Mouse (Mus musculus): Measurements from ENCODE around the gene Fhod1. TPM values are rescaled to one million over a fixed set of nuclear protein-coding genes. Genes with fewer than 3 reads are reported as not detected.

The Fhod1 gene
- polyA plus RNA-seq, 1 experiment from 2014 or later, result 0.81 TPM

GRCm38 (mm10) chr8:105288958-105289732 lies 58.6 kb downstream of the Fhod1 start:
- ATAC-seq, result peak; percentile 91
- H3K27ac ChIP-seq, result peak overlapping the region; percentile 84
- peaks cover 11% of the 10 kb centered on the region for H3K27me3 ChIP-seq
- H3K9me3 ChIP-seq (replicated peaks), result no peaks in the 10 kb centered on the region
- peak overlapping the region; percentile 65 for H3K9ac ChIP-seq
- peak overlapping the region; percentile 50 for H3K4me3 ChIP-seq
- peaks cover 14% of the 10 kb centered on the region for H3K36me3 ChIP-seq (ENCODE audit: poor library complexity, severe bottlenecking)
- peak overlapping the region; percentile 70 for H3K4me2 ChIP-seq
- H3K4me1 ChIP-seq, result peaks cover 52% of the 10 kb centered on the region
- under 1% methylated on average over 53 of the region's 53 CpGs for WGBS

- no peak for ATAC-seq
- Histone ChIP-seq H3K9me3 (replicated peaks) (no peaks in the 10 kb centered on the region), H3K4me1 (peaks cover 52% of the 10 kb centered on the region), H3K9ac (peak overlapping the region; percentile 41; the same call in 1 of the 2 replicates), H3K27me3 (peaks cover 11% of the 10 kb centered on the region), H3K4me3 (peak overlapping the region; percentile 50), H3K27ac (no peak overlapping the region), H3K36me3 (ENCODE audit: poor library complexity, severe bottlenecking) (peaks cover 21% of the 10 kb centered on the region), H3K4me2 (peak overlapping the region; percentile 70)
- WGBS, result 89% methylated on average over 5 of the region's 5 CpGs
Observed at GRCm38 (mm10) chr8:105288231-105288630, 59.5 kb downstream of the Fhod1 start.

- peak overlapping the region; percentile 70 for H3K4me2 ChIP-seq
- peaks cover 35% of the 10 kb centered on the region for H3K36me3 ChIP-seq (ENCODE audit: poor library complexity, severe bottlenecking)
- H3K27me3 ChIP-seq, result peaks cover 11% of the 10 kb centered on the region
- H3K4me1 ChIP-seq, result peaks cover 52% of the 10 kb centered on the region
- 85% methylated on average over 4 of the region's 4 CpGs for WGBS
- no peak overlapping the region for H3K27ac ChIP-seq
- no peak overlapping the region for H3K4me3 ChIP-seq
- no peak for ATAC-seq
- no peaks in the 10 kb centered on the region for H3K9me3 ChIP-seq (replicated peaks)
- H3K9ac ChIP-seq, result peak overlapping the region; percentile 10; the same call in 1 of the 2 replicates
Observed at GRCm38 (mm10) chr8:105286907-105287306, 60.8 kb downstream of the Fhod1 start.

- Histone ChIP-seq H3K9me3 (replicated peaks) (no peaks in the 10 kb centered on the region), H3K4me1 (peaks cover 45% of the 10 kb centered on the region), H3K27ac (no peak overlapping the region), H3K9ac (no peak overlapping the region), H3K4me3 (no peak overlapping the region), H3K36me3 (ENCODE audit: poor library complexity, severe bottlenecking) (peaks cover 42% of the 10 kb centered on the region), H3K27me3 (peaks cover 8% of the 10 kb centered on the region), H3K4me2 (no peak overlapping the region)
- ATAC-seq, result no peak
- WGBS, result 47% methylated on average over 12 of the region's 12 CpGs
Observed at GRCm38 (mm10) chr8:105285514-105285913, 62.2 kb downstream of the Fhod1 start.

- H3K27ac ChIP-seq, result no peak overlapping the region
- H3K9me3 ChIP-seq (replicated peaks), result no peaks in the 10 kb centered on the region
- ATAC-seq, result 0 out of 2 replicates have a peak, but pooled peaks have one; percentile 14
- no peak overlapping the region for H3K4me3 ChIP-seq
- H3K4me2 ChIP-seq, result no peak overlapping the region
- peaks cover 49% of the 10 kb centered on the region for H3K36me3 ChIP-seq (ENCODE audit: poor library complexity, severe bottlenecking)
- H3K4me1 ChIP-seq, result peaks cover 38% of the 10 kb centered on the region
- H3K9ac ChIP-seq, result no peak overlapping the region
- 22% methylated on average over 23 of the region's 23 CpGs for WGBS
- peaks cover 26% of the 10 kb centered on the region for H3K27me3 ChIP-seq
Observed at GRCm38 (mm10) chr8:105283074-105283473, 64.7 kb downstream of the Fhod1 start.

- no peak for ATAC-seq
- Histone ChIP-seq H3K4me2 (no peak overlapping the region), H3K27ac (no peak overlapping the region), H3K4me1 (peaks cover 30% of the 10 kb centered on the region), H3K36me3 (ENCODE audit: poor library complexity, severe bottlenecking) (peaks cover 49% of the 10 kb centered on the region), H3K9ac (no peak overlapping the region), H3K9me3 (replicated peaks) (no peaks in the 10 kb centered on the region), H3K4me3 (no peak overlapping the region), H3K27me3 (peaks cover 34% of the 10 kb centered on the region)
- WGBS, result 95% methylated on average over 4 of the region's 4 CpGs
Observed at GRCm38 (mm10) chr8:105282239-105282638, 65.5 kb downstream of the Fhod1 start.

- no peaks in the 10 kb centered on the region for H3K9me3 ChIP-seq (replicated peaks)
- ATAC-seq, result no peak
- no peak overlapping the region for H3K27ac ChIP-seq
- peaks cover 49% of the 10 kb centered on the region for H3K36me3 ChIP-seq (ENCODE audit: poor library complexity, severe bottlenecking)
- no peak overlapping the region for H3K9ac ChIP-seq
- H3K4me2 ChIP-seq, result no peak overlapping the region
- no peak overlapping the region for H3K4me3 ChIP-seq
- 89% methylated on average over 12 of the region's 12 CpGs for WGBS
- H3K27me3 ChIP-seq, result peaks cover 38% of the 10 kb centered on the region
- peaks cover 29% of the 10 kb centered on the region for H3K4me1 ChIP-seq
Observed at GRCm38 (mm10) chr8:105281821-105282220, 65.9 kb downstream of the Fhod1 start.

- 74% methylated on average over 3 of the region's 3 CpGs for WGBS
- no peak for ATAC-seq
- Histone ChIP-seq H3K27ac (no peak overlapping the region), H3K9me3 (replicated peaks) (no peaks in the 10 kb centered on the region), H3K27me3 (peaks cover 51% of the 10 kb centered on the region), H3K4me3 (no peak overlapping the region), H3K36me3 (ENCODE audit: poor library complexity, severe bottlenecking) (peaks cover 47% of the 10 kb centered on the region), H3K4me2 (no peak overlapping the region), H3K9ac (no peak overlapping the region), H3K4me1 (peaks cover 29% of the 10 kb centered on the region)
Observed at GRCm38 (mm10) chr8:105280567-105280966, 67.2 kb downstream of the Fhod1 start.

MicroRNAs encoded within 50 kb of the gene (microRNA counts, 519-probe panel; counts per million panel counts)
- 3,174 counts per million, percentile 68 among the panel's probes with 10 or more counts for microRNA mmu-miR-328

Small RNA genes lying within 50 kb of the gene (microRNA-seq; reads per million reads assigned to microRNA genes)
- not detected for gene Gm27320
- gene Mir328, result 295 reads per million, percentile 65 among the genes with 10 or more reads in this experiment

Other genes starting within 250 kb of the Fhod1 start
- gene Ces4a, start 216.2 kb downstream of the Fhod1 start, polyA plus RNA-seq (2015; fragmentation: Nextera tagmentation; extraction: Ambion mirVana), result 0.09 TPM in 1 of 2 replicates, not detected in the other
- 38.3 and 40.1 TPM in 2 replicates for gene Cbfb, start 177.3 kb downstream of the Fhod1 start, polyA plus RNA-seq (2015; fragmentation: Nextera tagmentation; extraction: Ambion mirVana)
- gene D230025D16Rik, start 122.8 kb downstream of the Fhod1 start, polyA plus RNA-seq (2015; fragmentation: Nextera tagmentation; extraction: Ambion mirVana), result 25.2 and 26.4 TPM in 2 replicates
- 1.3 and 2.4 TPM in 2 replicates for gene B3gnt9, start 92.8 kb downstream of the Fhod1 start, polyA plus RNA-seq (2015; fragmentation: Nextera tagmentation; extraction: Ambion mirVana)
- gene Tradd, start 83.3 kb downstream of the Fhod1 start, polyA plus RNA-seq (2015; fragmentation: Nextera tagmentation; extraction: Ambion mirVana), result 13.2 and 13.3 TPM in 2 replicates
- gene Fbxl8, start 83.3 kb downstream of the Fhod1 start, polyA plus RNA-seq (2015; fragmentation: Nextera tagmentation; extraction: Ambion mirVana), result 0.44 and 0.58 TPM in 2 replicates
- 0.10 and 0.13 TPM in 2 replicates for gene Hsf4, start 78.2 kb downstream of the Fhod1 start, polyA plus RNA-seq (2015; fragmentation: Nextera tagmentation; extraction: Ambion mirVana)
- 2.4 and 3.0 TPM in 2 replicates for gene Nol3, start 71.8 kb downstream of the Fhod1 start, polyA plus RNA-seq (2015; fragmentation: Nextera tagmentation; extraction: Ambion mirVana)
- gene 4931428F04Rik, start 58.1 kb downstream of the Fhod1 start, polyA plus RNA-seq (2015; fragmentation: Nextera tagmentation; extraction: Ambion mirVana), result 57.4 and 66.1 TPM in 2 replicates
- gene Exoc3l, start 51.9 kb downstream of the Fhod1 start, polyA plus RNA-seq (2015; fragmentation: Nextera tagmentation; extraction: Ambion mirVana), result 9.8 and 10.3 TPM in 2 replicates
- 56.9 and 60.6 TPM in 2 replicates for gene E2f4, start 50.3 kb downstream of the Fhod1 start, polyA plus RNA-seq (2015; fragmentation: Nextera tagmentation; extraction: Ambion mirVana)
- 0.75 and 0.83 TPM in 2 replicates for gene Elmo3, start 42.4 kb downstream of the Fhod1 start, polyA plus RNA-seq (2015; fragmentation: Nextera tagmentation; extraction: Ambion mirVana)
- gene Lrrc29, start 21.7 kb downstream of the Fhod1 start, polyA plus RNA-seq (2015; fragmentation: Nextera tagmentation; extraction: Ambion mirVana), result 0.61 and 0.94 TPM in 2 replicates
- 107 and 109 TPM in 2 replicates for gene Tmem208, start 21.6 kb downstream of the Fhod1 start, polyA plus RNA-seq (2015; fragmentation: Nextera tagmentation; extraction: Ambion mirVana)
- gene Slc9a5, start 890 bp upstream of the Fhod1 start, polyA plus RNA-seq (2015; fragmentation: Nextera tagmentation; extraction: Ambion mirVana), result 4.6 and 5.0 TPM in 2 replicates
- gene Plekhg4, start 25.3 kb upstream of the Fhod1 start, polyA plus RNA-seq (2015; fragmentation: Nextera tagmentation; extraction: Ambion mirVana), result 0.85 and 1.1 TPM in 2 replicates
- not detected in 2 replicates for gene Kctd19, start 65.5 kb upstream of the Fhod1 start, polyA plus RNA-seq (2015; fragmentation: Nextera tagmentation; extraction: Ambion mirVana)
- 0.44 and 0.98 TPM in 2 replicates for gene Lrrc36, start 65.6 kb upstream of the Fhod1 start, polyA plus RNA-seq (2015; fragmentation: Nextera tagmentation; extraction: Ambion mirVana)
- 34.6 and 40.4 TPM in 2 replicates for gene Tppp3, start 123.6 kb upstream of the Fhod1 start, polyA plus RNA-seq (2015; fragmentation: Nextera tagmentation; extraction: Ambion mirVana)
- gene Zdhhc1, start 148.9 kb upstream of the Fhod1 start, polyA plus RNA-seq (2015; fragmentation: Nextera tagmentation; extraction: Ambion mirVana), result 20.6 and 24.8 TPM in 2 replicates
- 3.9 and 6.1 TPM in 2 replicates for gene Hsd11b2, start 170.8 kb upstream of the Fhod1 start, polyA plus RNA-seq (2015; fragmentation: Nextera tagmentation; extraction: Ambion mirVana)
- 136 and 152 TPM in 2 replicates for gene Atp6v0d1, start 218.1 kb upstream of the Fhod1 start, polyA plus RNA-seq (2015; fragmentation: Nextera tagmentation; extraction: Ambion mirVana)